Mouse (Mus musculus) forebrain, embryonic 15.5 days (tissue): Measurements from ENCODE around the gene Ube2m. TPM values are rescaled to one million over a fixed set of nuclear protein-coding genes. Genes with fewer than 3 reads are reported as not detected.
A peak's percentile ranks its signal among the peaks of the same experiment; 100 is the strongest.

Source experiments
- ATAC-seq: fragments of 200-750 bp; cut with Nextera tagmentation; replicated peaks from 2 replicates; pipeline ENCODE4 v1.8.0; 2017; ENCODE audit warnings: mild to moderate bottlenecking, moderate TSS enrichment, moderate library complexity
- H3K27ac ChIP-seq: fragments of 300-500 bp; sonication (generic); replicated peaks from 2 replicates; pipeline ENCODE4 v1.5.1; 2015; ENCODE audit warnings: mild to moderate bottlenecking, inconsistent platforms
- H3K27me3 ChIP-seq: fragments of 300-500 bp; sonication (generic); 2 replicates; pipeline ENCODE4 v1.6.1; 2015; ENCODE audit warnings: inconsistent platforms
- H3K36me3 ChIP-seq: fragments of 300-500 bp; sonication (generic); 2 replicates; pipeline ENCODE4 v1.6.1; 2015; ENCODE audit warnings: mild to moderate bottlenecking, inconsistent platforms
- H3K4me1 ChIP-seq: fragments of 300-500 bp; sonication (generic); 2 replicates; pipeline ENCODE4 v1.6.1; 2015; ENCODE audit warnings: inconsistent platforms
- H3K4me2 ChIP-seq: fragments of 300-500 bp; sonication (generic); replicated peaks from 2 replicates; pipeline ENCODE4 v1.6.1; 2015; ENCODE audit warnings: mild to moderate bottlenecking, inconsistent platforms
- H3K4me3 ChIP-seq: fragments of 300-500 bp; sonication (generic); 2 replicates; pipeline ENCODE4 v1.5.1; 2015; ENCODE audit warnings: mild to moderate bottlenecking, inconsistent platforms
- H3K9ac ChIP-seq: fragments of 300-500 bp; sonication (generic); replicated peaks from 2 replicates; pipeline ENCODE4 v1.6.1; 2015; ENCODE audit warnings: mild to moderate bottlenecking, inconsistent platforms
- H3K9me3 ChIP-seq: fragments of 300-500 bp; sonication (generic); 2 replicates; pipeline ENCODE4 v1.6.1; 2016; ENCODE audit warnings: inconsistent platforms
- WGBS: fragments of 180-500 bp; shearing (Covaris S2); methylation state at CpG from one replicate; pipeline ENCODE4 v1.1.7; 2015; ENCODE audit warnings: mixed read lengths; 5-methylcytosine and 5-hydroxymethylcytosine counted together
- polyA plus RNA-seq: library from polyadenylated mRNA; unstranded; fragments of >200 nt; fragmentation: Nextera tagmentation; extraction: Ambion mirVana; gene quantifications from 2 replicates; pipeline ENCODE4 v1.2.1, GENCODE M21; 2015

Gene Ube2m
- polyA plus RNA-seq, 1 experiment from 2014 or later = 118 TPM

- ATAC-seq = no peak
- Histone ChIP-seq H3K4me1 (peaks cover 34% of the 10 kb centered on the region), H3K4me2 (peak within 1 kb of the TSS; percentile 71), H3K36me3 (peaks cover 18% of the 10 kb centered on the region), H3K27me3 (no peaks in the 10 kb centered on the region), H3K9me3 (no peaks in the 10 kb centered on the region), H3K27ac (peak within 1 kb of the TSS; percentile 90), H3K4me3 (peak within 1 kb of the TSS; percentile 52), H3K9ac (peak within 1 kb of the TSS; percentile 65)
- WGBS = 8% methylated on average over 26 of the region's 26 CpGs
These were observed 27.8 kb downstream of the Ube2m start, which contains the start of gene Zbtb45 for GRCm38 (mm10) chr7:13010005-13010908. TSS of gene Zbtb45 (minus strand) at chr7:13010034.

DNA sequence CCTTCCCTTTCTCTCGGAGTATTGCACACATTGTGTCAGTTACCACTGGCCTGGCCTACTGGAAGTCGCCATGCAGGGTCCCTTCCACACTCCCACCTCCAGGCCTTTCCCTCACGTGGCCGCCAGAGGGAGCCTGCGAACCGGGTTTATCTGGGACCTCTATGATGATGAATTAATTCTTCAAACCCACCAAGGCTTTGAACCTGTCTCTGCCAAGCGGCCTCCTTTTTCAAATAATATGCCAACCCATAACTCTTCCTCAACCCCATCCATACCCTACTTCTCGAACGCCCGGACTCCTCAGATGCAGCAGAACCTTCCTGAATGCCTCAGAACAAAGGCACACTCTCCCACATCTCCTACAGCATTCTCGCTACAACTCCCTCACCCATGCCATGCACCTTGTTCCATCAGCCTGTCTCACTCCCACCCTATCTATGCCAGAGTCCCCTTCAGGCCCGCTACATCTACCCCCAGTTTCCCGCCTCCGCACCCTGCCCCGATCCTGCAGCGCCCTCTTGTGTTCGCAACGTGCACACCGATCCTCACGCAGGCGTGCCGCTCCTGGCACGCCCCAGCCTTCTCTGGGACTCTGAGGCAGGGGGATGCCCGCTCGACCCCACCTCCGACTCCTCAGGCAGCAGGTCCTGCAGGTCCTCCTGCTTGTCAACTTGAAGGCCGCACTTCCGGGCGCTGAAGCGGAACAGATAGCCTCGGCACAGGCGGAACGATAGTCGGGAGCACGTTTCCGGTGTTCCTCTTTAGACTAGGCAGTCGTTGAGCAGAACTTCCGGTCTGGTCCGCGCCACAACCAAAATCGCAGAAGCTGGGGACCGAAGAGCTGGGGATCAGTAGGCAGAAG is 28.7 kb downstream of the Ube2m start:
- no peaks in the 10 kb centered on the region for H3K27me3 ChIP-seq
- no peaks in the 10 kb centered on the region for H3K9me3 ChIP-seq
- ATAC-seq = peak; percentile 90
- H3K36me3 ChIP-seq = peaks cover 25% of the 10 kb centered on the region
- peak overlapping the region; percentile 90 for H3K27ac ChIP-seq
- peak overlapping the region; percentile 52 for H3K4me3 ChIP-seq
- H3K4me1 ChIP-seq = peaks cover 34% of the 10 kb centered on the region
- H3K9ac ChIP-seq = peak overlapping the region; percentile 65
- whole genome bisulfite sequencing = under 1% methylated on average over 42 of the region's 42 CpGs
- H3K4me2 ChIP-seq = peak overlapping the region; percentile 71

DNA sequence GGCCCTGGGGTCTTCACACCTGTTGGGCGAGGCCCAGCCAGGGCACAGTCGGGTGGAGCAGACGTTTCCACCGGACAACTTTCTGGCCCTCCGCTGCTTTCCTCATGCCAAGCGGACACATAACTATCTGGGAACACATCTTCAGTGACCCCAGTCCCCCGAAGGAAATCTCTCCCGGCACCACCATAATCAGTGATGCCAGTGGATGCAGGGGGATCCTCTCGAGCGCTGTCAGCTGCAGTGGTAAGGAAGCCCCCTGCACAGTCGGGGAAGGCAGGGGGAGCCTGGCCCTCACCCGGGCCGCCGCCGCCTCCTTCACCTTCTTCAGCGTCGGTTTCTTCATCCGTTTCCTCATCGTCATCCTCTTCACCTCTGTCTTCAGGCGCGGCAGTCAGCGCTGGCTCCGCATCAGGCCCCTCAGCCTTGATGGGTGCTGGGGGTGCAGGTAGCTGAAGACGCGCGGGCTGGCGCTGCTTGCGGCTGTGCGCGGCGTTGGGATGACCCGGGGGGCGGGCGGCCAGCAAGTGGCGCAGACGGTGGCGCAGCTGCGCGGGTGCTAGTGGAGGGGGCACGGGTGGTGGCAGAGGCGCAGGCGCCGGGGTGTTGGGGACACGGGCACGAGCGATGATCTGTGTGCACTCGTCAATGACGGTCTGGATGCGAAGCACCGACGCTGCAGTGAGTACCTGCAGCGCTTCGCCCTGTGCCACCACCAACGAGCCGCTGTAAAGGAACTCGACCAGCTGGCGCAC is 30.6 kb downstream of the Ube2m start:
- Histone ChIP-seq H3K36me3 (peaks cover 32% of the 10 kb centered on the region), H3K27ac (no peak overlapping the region), H3K27me3 (no peaks in the 10 kb centered on the region), H3K4me3 (peak overlapping the region; percentile 7; the same call in 1 of the 2 replicates), H3K4me2 (peak overlapping the region; percentile 12; the same call in 1 of the 2 replicates), H3K4me1 (peaks cover 34% of the 10 kb centered on the region), H3K9me3 (no peaks in the 10 kb centered on the region), H3K9ac (no peak overlapping the region)
- 49% methylated on average over 57 of the region's 57 CpGs for WGBS
- no peak for ATAC-seq

GRCm38 (mm10) chr7:13006531-13006930 is 31.5 kb downstream of the Ube2m start:
- 90% methylated on average over 10 of the region's 10 CpGs for WGBS
- Histone ChIP-seq H3K36me3 (peaks cover 32% of the 10 kb centered on the region), H3K4me1 (peaks cover 34% of the 10 kb centered on the region), H3K4me2 (no peak overlapping the region), H3K27me3 (no peaks in the 10 kb centered on the region), H3K4me3 (no peak overlapping the region), H3K9me3 (no peaks in the 10 kb centered on the region), H3K9ac (no peak overlapping the region), H3K27ac (no peak overlapping the region)
- ATAC-seq = no peak

- H3K4me1 ChIP-seq = peaks cover 34% of the 10 kb centered on the region
- no peak overlapping the region for H3K4me3 ChIP-seq
- no peak overlapping the region for H3K4me2 ChIP-seq
- H3K36me3 ChIP-seq = peaks cover 32% of the 10 kb centered on the region
- H3K27ac ChIP-seq = no peak overlapping the region
- ATAC-seq = no peak
- 0 out of 2 replicates have a peak overlapping the region, but pooled peaks have one; percentile 6 for H3K9ac ChIP-seq
- 81% methylated on average over 17 of the region's 17 CpGs for WGBS
- no peaks in the 10 kb centered on the region for H3K9me3 ChIP-seq
- no peaks in the 10 kb centered on the region for H3K27me3 ChIP-seq
These were observed 32.1 kb downstream of the Ube2m start for GRCm38 (mm10) chr7:13006011-13006410.

DNA sequence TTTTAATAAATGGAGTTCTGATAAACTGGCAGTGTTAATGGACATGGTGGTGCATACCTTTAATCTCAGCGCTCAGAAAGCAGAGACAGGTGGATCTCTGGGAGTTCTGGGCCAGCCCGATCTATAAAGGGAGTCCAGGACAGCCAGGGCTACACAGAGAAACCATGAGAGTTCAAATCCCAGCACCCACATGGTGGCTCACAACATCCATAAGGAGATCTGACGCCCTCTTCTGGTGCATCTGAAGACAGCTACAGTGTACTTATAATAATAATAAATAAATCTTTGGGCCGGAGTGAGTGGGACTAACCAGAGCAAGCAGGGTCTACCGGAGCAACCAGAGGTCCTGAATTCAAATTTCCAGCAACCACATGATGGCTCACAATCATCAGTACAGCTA is 34.7 kb downstream of the Ube2m start:
- H3K4me2 ChIP-seq = no peak overlapping the region
- ATAC-seq = no peak
- no peaks in the 10 kb centered on the region for H3K9me3 ChIP-seq
- no peak overlapping the region for H3K4me3 ChIP-seq
- peaks cover 32% of the 10 kb centered on the region for H3K36me3 ChIP-seq
- WGBS = 81% methylated on average over 5 of the region's 5 CpGs
- H3K9ac ChIP-seq = no peak overlapping the region
- H3K27ac ChIP-seq = no peak overlapping the region
- H3K27me3 ChIP-seq = no peaks in the 10 kb centered on the region
- H3K4me1 ChIP-seq = peaks cover 20% of the 10 kb centered on the region

- Histone ChIP-seq H3K27me3 (no peaks in the 10 kb centered on the region), H3K9me3 (no peaks in the 10 kb centered on the region), H3K4me3 (no peak overlapping the region), H3K4me1 (peaks cover 6% of the 10 kb centered on the region; the same call in 1 of the 2 replicates), H3K27ac (no peak overlapping the region), H3K9ac (no peak overlapping the region), H3K36me3 (peaks cover 25% of the 10 kb centered on the region), H3K4me2 (no peak overlapping the region)
- ATAC-seq = no peak
- 80% methylated on average over 1 of the region's 1 CpGs for WGBS
These were observed 36.5 kb downstream of the Ube2m start for GRCm38 (mm10) chr7:13001584-13001983.

DNA sequence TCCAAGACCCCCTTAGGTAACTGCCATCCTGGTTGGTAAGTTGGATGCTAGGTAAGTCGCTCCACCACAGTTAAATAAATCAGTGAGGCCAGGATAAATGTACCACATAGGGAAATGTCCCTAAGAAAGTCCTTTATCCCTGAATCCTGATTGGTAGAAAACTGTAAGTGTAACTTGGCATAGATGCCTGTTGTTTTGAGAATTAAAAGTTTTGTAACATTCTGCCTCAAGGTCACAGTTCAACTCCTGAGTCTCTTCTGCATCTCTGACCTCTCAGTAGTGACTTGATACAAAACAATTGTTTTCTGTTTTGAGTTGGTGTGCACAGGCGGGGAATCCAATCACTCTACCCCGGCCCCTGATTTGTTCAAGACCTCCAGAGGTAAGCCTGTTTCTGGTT is 39.2 kb downstream of the Ube2m start, which contains the start of gene Trim28:
Gene Trim28 (plus strand): TSS at position 264 of the 400 bp plus-strand sequence.
- H3K36me3 ChIP-seq = 0 out of 2 replicates have a peak, but pooled peaks cover 3% of the 10 kb centered on the region
- H3K27ac ChIP-seq = no peak within 1 kb of the TSS
- no peak for ATAC-seq
- H3K4me2 ChIP-seq = no peak within 1 kb of the TSS
- 86% methylated on average over 3 of the region's 3 CpGs for WGBS
- H3K27me3 ChIP-seq = no peaks in the 10 kb centered on the region
- H3K4me1 ChIP-seq = no peaks in the 10 kb centered on the region
- no peak within 1 kb of the TSS for H3K9ac ChIP-seq
- H3K4me3 ChIP-seq = no peak within 1 kb of the TSS
- no peaks in the 10 kb centered on the region for H3K9me3 ChIP-seq

GRCm38 (mm10) chr7:12998053-12998452 is 40.0 kb downstream of the Ube2m start, which contains the start of gene Slc27a5:
TSS of gene Slc27a5 (minus strand) at chr7:12998192.
- Histone ChIP-seq H3K36me3 (0 out of 2 replicates have a peak, but pooled peaks cover 3% of the 10 kb centered on the region), H3K27me3 (no peaks in the 10 kb centered on the region), H3K4me1 (no peaks in the 10 kb centered on the region), H3K27ac (no peak within 1 kb of the TSS), H3K4me3 (no peak within 1 kb of the TSS), H3K9me3 (no peaks in the 10 kb centered on the region), H3K9ac (no peak within 1 kb of the TSS), H3K4me2 (no peak within 1 kb of the TSS)
- WGBS = 78% methylated on average over 5 of the region's 5 CpGs
- ATAC-seq = no peak

DNA sequence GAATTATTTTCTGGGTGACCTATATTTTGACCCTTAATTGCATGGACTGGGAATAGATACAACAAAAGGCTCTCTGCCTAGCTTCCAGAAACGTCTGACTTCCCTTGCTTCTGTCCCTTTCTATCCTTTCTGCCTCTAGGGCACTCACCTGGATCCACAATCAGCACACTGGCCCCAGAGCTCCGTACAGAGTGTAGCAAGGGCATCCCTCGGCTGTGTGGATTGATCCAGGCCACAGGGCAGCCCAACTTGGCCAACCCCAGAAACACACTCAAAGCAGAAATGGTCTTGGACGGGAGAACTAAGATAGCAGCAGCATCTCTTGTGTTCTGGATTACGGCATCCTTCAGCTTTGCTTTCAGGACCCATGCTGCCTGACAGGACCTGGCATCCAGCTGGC is 40.8 kb downstream of the Ube2m start:
- Histone ChIP-seq H3K9ac (no peak overlapping the region), H3K4me2 (no peak overlapping the region), H3K27ac (no peak overlapping the region), H3K27me3 (no peaks in the 10 kb centered on the region), H3K4me1 (no peaks in the 10 kb centered on the region), H3K36me3 (no peaks in the 10 kb centered on the region), H3K9me3 (no peaks in the 10 kb centered on the region), H3K4me3 (no peak overlapping the region)
- ATAC-seq = no peak
- WGBS = 69% methylated on average over 5 of the region's 5 CpGs

DNA sequence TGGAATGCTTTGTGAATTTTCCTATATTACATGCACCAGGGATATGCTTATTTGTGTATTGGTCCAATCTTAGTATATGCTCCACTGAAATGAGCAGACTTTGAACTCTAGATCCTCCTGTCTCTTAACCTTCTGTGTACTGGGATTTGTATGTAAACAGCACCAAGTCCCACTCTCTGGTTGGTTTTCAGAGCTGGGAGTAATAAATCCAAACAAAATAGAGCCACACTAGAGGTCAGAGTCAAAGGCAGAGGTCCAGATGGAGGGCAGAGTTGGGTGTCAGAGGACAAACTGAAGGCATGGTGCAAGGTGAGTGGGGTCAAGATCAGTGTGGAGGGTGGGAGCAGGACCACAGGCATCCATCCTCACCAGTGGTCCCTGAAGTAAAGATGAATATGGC is 42.2 kb downstream of the Ube2m start:
- Histone ChIP-seq H3K9ac (no peak overlapping the region), H3K27me3 (no peaks in the 10 kb centered on the region), H3K36me3 (no peaks in the 10 kb centered on the region), H3K4me1 (no peaks in the 10 kb centered on the region), H3K4me2 (no peak overlapping the region), H3K27ac (no peak overlapping the region), H3K4me3 (no peak overlapping the region), H3K9me3 (no peaks in the 10 kb centered on the region)
- ATAC-seq = no peak
